Mouse (Mus musculus) liver, postnatal 0 days (tissue): ENCODE results near the gene Dock6. TPM values are rescaled to one million over a fixed set of nuclear protein-coding genes. Genes with fewer than 3 reads are reported as not detected.
"Not testable (repeated sequence)": the region's sequence is repeated elsewhere in the genome, so short reads cannot be mapped to it uniquely, and the experiment has no call there.

Source experiments
- ATAC-seq: fragments of 200-750 bp; cut with Nextera tagmentation; 2 replicates; pipeline ENCODE4 v1.8.0; 2017; ENCODE audit warnings: mild to moderate bottlenecking, moderate library complexity
- DNase-seq: peaks from one replicate; pipeline ENCODE4 v3.0.0-alpha.2; 2016
- H3K27ac ChIP-seq: fragments of 300-500 bp; sonication (generic); 2 replicates; pipeline ENCODE4 v1.5.1; 2014; ENCODE audit warnings: antibody characterized with exemption, moderate library complexity, mild to moderate bottlenecking, low read depth
- H3K27me3 ChIP-seq: fragments of 300-500 bp; sonication (generic); 2 replicates; pipeline ENCODE4 v1.6.1; 2014; ENCODE audit warnings: low read length, control low read depth, mixed read lengths; ENCODE audit not compliant: insufficient read depth
- H3K36me3 ChIP-seq: fragments of 300-500 bp; sonication (generic); replicated peaks from 2 replicates; pipeline ENCODE4 v1.6.1; 2014; ENCODE audit warnings: mild to moderate bottlenecking, control low read depth, low read length, moderate library complexity, mixed read lengths; ENCODE audit not compliant: insufficient read depth
- H3K4me1 ChIP-seq: fragments of 300-500 bp; sonication (generic); 2 replicates; pipeline ENCODE4 v1.6.1; 2014; ENCODE audit warnings: antibody characterized with exemption, mild to moderate bottlenecking, control low read depth; ENCODE audit not compliant: insufficient read depth
- H3K4me2 ChIP-seq: fragments of 300-500 bp; sonication (generic); 2 replicates; pipeline ENCODE4 v1.6.1; 2014; ENCODE audit warnings: low read depth, mild to moderate bottlenecking, low read length, moderate library complexity, mixed read lengths
- H3K4me3 ChIP-seq: fragments of 300-500 bp; sonication (generic); 2 replicates; pipeline ENCODE4 v1.5.1; 2014; ENCODE audit warnings: low read depth, low read length
- H3K9ac ChIP-seq: fragments of 300-500 bp; sonication (generic); replicated peaks from 2 replicates; pipeline ENCODE4 v1.6.1; 2014; ENCODE audit warnings: mild to moderate bottlenecking, moderate library complexity
- H3K9me3 ChIP-seq: fragments of 300-500 bp; sonication (generic); 2 replicates; pipeline ENCODE4 v1.6.1; 2016; ENCODE audit warnings: mild to moderate bottlenecking, control low read depth, low read length, mixed read lengths
- CTCF ChIP-seq: sonication (generic); IDR thresholded peaks from 2 replicates; pipeline ENCODE4 v1.5.1; 2016; ENCODE audit warnings: antibody characterized with exemption, low read depth
- EP300 ChIP-seq: IDR thresholded peaks from 2 replicates; pipeline ENCODE4 v1.6.1; 2016; ENCODE audit warnings: antibody characterized with exemption, low read depth, mild to moderate bottlenecking
- WGBS: fragments of 180-500 bp; shearing (Covaris S2); extraction: QIAGEN DNeasy Blood & Tissue Kit; methylation state at CpG from one replicate; pipeline ENCODE4 v1.1.7; 2014; ENCODE audit not compliant: insufficient replicate concordance; 5-methylcytosine and 5-hydroxymethylcytosine counted together
- polyA plus RNA-seq: library from polyadenylated mRNA; unstranded; fragments of >200 nt; fragmentation: Nextera tagmentation; extraction: Ambion mirVana; gene quantifications from 2 replicates; pipeline ENCODE4 v1.2.1, GENCODE M21; 2015

Dock6 gene
- polyA plus RNA-seq, 1 experiment from 2014 or later, result 4.1 TPM

GRCm38 (mm10) chr9:21774353-21774752 is 78.1 kb downstream of the Dock6 start:
- TF ChIP-seq EP300 (no peak), CTCF (no peak)
- peaks cover 8% of the 10 kb centered on the region for H3K36me3 ChIP-seq

GRCm38 (mm10) chr9:21773396-21773795 is 79.0 kb downstream of the Dock6 start:
- H3K4me1 ChIP-seq, ATAC-seq, DNase-seq, H3K9me3 ChIP-seq, H3K4me3 ChIP-seq, H3K9ac ChIP-seq, H3K27ac ChIP-seq, H3K27me3 ChIP-seq, H3K4me2 ChIP-seq: not testable (repeated sequence)
- peaks cover 11% of the 10 kb centered on the region for H3K36me3 ChIP-seq
- WGBS, result 73% methylated on average over 5 of the region's 5 CpGs

More at GRCm38 (mm10) chr9:21774353-21774752, 78.1 kb downstream of the Dock6 start:
- H3K27ac ChIP-seq, result no peak overlapping the region
- no peak for ATAC-seq
- no peak overlapping the region for H3K9ac ChIP-seq
- no peak overlapping the region for H3K4me3 ChIP-seq
- no peaks in the 10 kb centered on the region for H3K4me1 ChIP-seq
- no peaks in the 10 kb centered on the region for H3K27me3 ChIP-seq
- H3K9me3 ChIP-seq, result no peaks in the 10 kb centered on the region
- WGBS, result 91% methylated on average over 16 of the region's 16 CpGs
- H3K4me2 ChIP-seq, result no peak overlapping the region
- no peak for DNase-seq

- H3K9ac ChIP-seq, result no peak overlapping the region
- no peaks in the 10 kb centered on the region for H3K9me3 ChIP-seq
- H3K4me1 ChIP-seq, result no peaks in the 10 kb centered on the region
- H3K4me3 ChIP-seq, result no peak overlapping the region
- H3K27me3 ChIP-seq, result no peaks in the 10 kb centered on the region
- TF ChIP-seq CTCF, result no peak
- TF ChIP-seq EP300, result no peak
- peak; percentile 12 for DNase-seq
- H3K27ac ChIP-seq, result no peak overlapping the region
- 90% methylated on average over 26 of the region's 26 CpGs for WGBS
- no peak for ATAC-seq
- H3K36me3 ChIP-seq, result peaks cover 3% of the 10 kb centered on the region
- H3K4me2 ChIP-seq, result no peak overlapping the region
Observed at GRCm38 (mm10) chr9:21769558-21770183, 82.8 kb downstream of the Dock6 start.

- Histone ChIP-seq H3K27me3 (no peaks in the 10 kb centered on the region), H3K4me3 (no peak overlapping the region), H3K36me3 (peaks cover 3% of the 10 kb centered on the region), H3K27ac (peak overlapping the region; percentile 39; the same call in 1 of the 2 replicates), H3K9ac (no peak overlapping the region), H3K4me1 (no peaks in the 10 kb centered on the region; the same call in 1 of the 2 replicates), H3K9me3 (no peaks in the 10 kb centered on the region), H3K4me2 (no peak overlapping the region)
- TF ChIP-seq EP300, result no peak
- TF ChIP-seq CTCF, result no peak
- DNase-seq (peak; percentile 9), ATAC-seq (no peak)
- WGBS, result 74% methylated on average over 13 of the region's 13 CpGs
Observed at GRCm38 (mm10) chr9:21768511-21769411, 83.7 kb downstream of the Dock6 start.

GRCm38 (mm10) chr9:21767896-21768295 is 84.5 kb downstream of the Dock6 start:
- H3K4me3 ChIP-seq, result no peak overlapping the region
- 89% methylated on average over 11 of the region's 11 CpGs for WGBS
- no peak for TF ChIP-seq EP300
- no peak for TF ChIP-seq CTCF
- no peak for DNase-seq
- ATAC-seq, result no peak
- H3K9ac ChIP-seq, result no peak overlapping the region
- no peaks in the 10 kb centered on the region; the same call in 1 of the 2 replicates for H3K4me1 ChIP-seq
- peaks cover 3% of the 10 kb centered on the region; the same call in 1 of the 2 replicates for H3K36me3 ChIP-seq
- H3K27ac ChIP-seq, result 0 out of 2 replicates have a peak overlapping the region, but pooled peaks have one; percentile 39
- H3K4me2 ChIP-seq, result no peak overlapping the region
- no peaks in the 10 kb centered on the region for H3K9me3 ChIP-seq
- H3K27me3 ChIP-seq, result no peaks in the 10 kb centered on the region
